Mouse (Mus musculus): ENCODE measurements at regions not wholly inside any gene's neighbourhood (a gene's known extent, or its start where the extent isn't known, plus 50 kb on each side); places are given as distances from the start of the nearest gene placed in this dataset.

DNA sequence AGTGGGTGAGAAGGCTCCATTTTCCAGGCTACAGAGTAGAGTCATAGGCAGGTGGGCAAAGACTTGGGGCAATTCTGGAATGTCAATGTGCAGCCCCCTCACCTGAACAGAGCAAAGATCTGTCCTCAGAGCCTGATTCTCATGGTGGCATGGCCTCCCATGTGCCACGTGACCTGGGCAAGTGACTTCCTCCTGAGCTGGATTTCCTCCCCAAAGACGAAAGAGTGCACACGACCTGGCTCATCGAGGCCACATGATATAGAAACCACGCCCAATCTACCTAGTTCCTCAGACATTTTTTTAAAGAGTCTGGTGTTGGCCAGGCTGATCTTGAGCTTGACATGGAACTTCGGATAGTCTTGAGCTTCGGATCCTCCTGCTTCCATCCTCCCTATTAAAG is 139.5 kb upstream of the Tle3 start:
- H3K27me3 ChIP-seq (replicated peaks) = peaks cover 59% of the 10 kb centered on the region
- 84% methylated on average over 7 of the region's 7 CpGs for WGBS
- ATAC-seq (ENCODE audit: insufficient number of reproducible peaks, low FRiP score) = no peak

GRCm38 (mm10) chr9:61233251-61233650 is 138.9 kb upstream of the Tle3 start:
- no peak overlapping the region for H3K9ac ChIP-seq
- no peak overlapping the region for H3K27ac ChIP-seq (ENCODE audit: poor library complexity, severe bottlenecking)
- ATAC-seq (ENCODE audit: insufficient number of reproducible peaks, low FRiP score) = no peak
- WGBS = 24% methylated on average over 2 of the region's 2 CpGs
- peaks cover 65% of the 10 kb centered on the region for H3K27me3 ChIP-seq (replicated peaks)
- no peaks in the 10 kb centered on the region for H3K9me3 ChIP-seq (replicated peaks)
- no peaks in the 10 kb centered on the region for H3K36me3 ChIP-seq
- peaks cover 7% of the 10 kb centered on the region; the same call in 1 of the 2 replicates for H3K4me1 ChIP-seq (replicated peaks)
- no peak overlapping the region for H3K4me3 ChIP-seq
- no peak overlapping the region for H3K4me2 ChIP-seq

More for the DNA sequence above, 139.5 kb upstream of the Tle3 start:
- Histone ChIP-seq H3K36me3 (no peaks in the 10 kb centered on the region), H3K4me3 (no peak overlapping the region), H3K9me3 (replicated peaks) (no peaks in the 10 kb centered on the region), H3K4me2 (no peak overlapping the region), H3K27ac (ENCODE audit: poor library complexity, severe bottlenecking) (no peak overlapping the region), H3K4me1 (replicated peaks) (peaks cover 11% of the 10 kb centered on the region), H3K9ac (no peak overlapping the region)

DNA sequence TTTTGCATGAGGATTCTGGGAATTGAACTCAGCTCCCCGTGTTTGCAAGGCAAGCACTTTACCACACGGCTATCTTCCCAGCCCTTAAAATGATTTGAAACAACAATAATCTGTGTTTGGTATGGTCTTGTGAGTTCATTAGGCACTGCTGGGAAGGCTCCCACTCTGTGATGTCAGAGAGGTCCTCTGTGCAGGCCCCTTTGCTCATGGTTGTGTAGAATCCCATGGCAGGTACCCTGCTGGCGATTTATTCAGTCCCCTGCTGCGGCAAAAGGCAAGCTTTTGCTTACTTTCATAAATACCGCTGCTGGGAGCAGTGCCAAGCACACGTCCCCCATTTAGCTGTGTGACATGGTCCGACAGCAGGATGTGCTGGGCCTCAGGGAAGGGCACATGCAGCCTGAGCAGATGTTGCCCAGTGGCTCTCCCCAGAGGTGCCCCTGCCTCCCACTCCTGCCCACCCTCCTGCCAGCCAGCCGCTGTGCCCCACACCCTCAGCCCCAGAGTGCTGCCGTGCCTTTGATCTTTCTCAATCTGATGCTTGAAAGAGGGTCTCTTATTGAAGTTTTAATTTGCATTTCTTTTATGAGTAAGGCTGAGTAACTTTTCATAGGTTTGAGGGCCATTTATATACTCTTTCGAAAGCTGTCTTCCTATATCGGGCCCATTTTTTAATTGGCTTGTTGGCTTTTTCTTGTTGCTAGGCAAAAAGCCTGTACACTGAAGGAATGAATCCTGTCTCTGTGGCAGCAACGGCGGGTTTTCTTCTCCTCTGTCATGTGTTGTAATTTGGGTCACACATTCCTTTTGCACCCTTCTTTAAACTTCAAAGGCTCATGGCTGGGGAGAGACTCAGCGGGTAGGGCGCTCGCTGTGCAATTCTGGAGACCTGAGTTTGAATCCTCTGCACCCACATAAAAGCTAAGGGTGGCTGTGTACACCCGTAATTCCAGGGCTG is 136.2 kb upstream of the Tle3 start:
- Histone ChIP-seq H3K27ac (ENCODE audit: poor library complexity, severe bottlenecking) (no peak overlapping the region), H3K4me1 (replicated peaks) (0 out of 2 replicates have a peak, but pooled peaks cover 4% of the 10 kb centered on the region), H3K9me3 (replicated peaks) (no peaks in the 10 kb centered on the region), H3K36me3 (no peaks in the 10 kb centered on the region), H3K4me3 (no peak overlapping the region), H3K9ac (no peak overlapping the region), H3K27me3 (replicated peaks) (peaks cover 83% of the 10 kb centered on the region), H3K4me2 (no peak overlapping the region)
- ATAC-seq (ENCODE audit: insufficient number of reproducible peaks, low FRiP score) = no peak
- 65% methylated on average over 17 of the region's 17 CpGs for WGBS

GRCm38 (mm10) chr9:61238687-61239250 is 133.4 kb upstream of the Tle3 start:
- Histone ChIP-seq H3K27me3 (replicated peaks) (peaks cover 58% of the 10 kb centered on the region), H3K4me1 (replicated peaks) (0 out of 2 replicates have a peak, but pooled peaks cover 4% of the 10 kb centered on the region), H3K9me3 (replicated peaks) (no peaks in the 10 kb centered on the region), H3K4me3 (no peak overlapping the region), H3K9ac (no peak overlapping the region), H3K36me3 (no peaks in the 10 kb centered on the region), H3K27ac (ENCODE audit: poor library complexity, severe bottlenecking) (no peak overlapping the region), H3K4me2 (no peak overlapping the region)
- no peak for ATAC-seq (ENCODE audit: insufficient number of reproducible peaks, low FRiP score)
- 62% methylated on average over 4 of the region's 4 CpGs for WGBS

DNA sequence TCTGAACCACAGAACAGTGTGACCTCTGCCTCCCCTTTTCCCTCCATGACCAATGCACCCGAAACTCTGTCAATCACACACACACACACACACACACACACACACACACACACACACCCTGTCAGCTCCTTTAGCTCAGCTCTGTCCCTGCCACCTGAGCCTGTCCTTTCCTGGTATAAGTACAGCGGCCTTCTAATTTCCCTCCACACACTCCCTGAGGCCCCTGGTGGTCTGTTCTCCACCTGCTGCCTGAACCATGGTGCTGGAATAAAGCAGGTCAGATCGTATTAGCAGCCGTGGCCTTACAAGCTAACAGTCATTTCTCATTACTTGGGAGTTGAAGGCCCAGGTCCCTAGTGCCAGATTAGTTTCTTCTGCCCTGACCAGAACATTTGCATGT is 132.8 kb upstream of the Tle3 start:
- WGBS = 73% methylated on average over 4 of the region's 4 CpGs
- Histone ChIP-seq H3K4me3 (no peak overlapping the region), H3K27me3 (replicated peaks) (peaks cover 53% of the 10 kb centered on the region)

DNA sequence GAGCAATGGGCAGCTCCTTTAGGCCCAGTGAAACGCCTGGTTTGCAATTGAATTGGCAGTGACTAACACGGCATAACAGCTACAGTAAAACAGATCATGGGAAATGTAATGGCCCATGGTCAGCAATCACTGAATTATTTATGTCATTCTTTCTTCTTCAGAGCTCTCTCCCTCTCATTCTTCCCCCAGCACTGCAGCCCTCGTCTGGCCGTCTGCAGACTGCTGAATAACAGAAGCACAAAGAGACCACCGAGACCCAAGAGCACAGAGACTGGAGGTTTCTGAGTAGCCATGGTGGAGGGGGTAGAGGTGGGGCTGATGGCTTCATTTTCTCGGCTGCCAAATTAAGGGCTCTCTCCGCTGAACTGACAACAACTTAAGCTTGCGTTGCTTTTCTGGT is 130.7 kb upstream of the Tle3 start:
- H3K9ac ChIP-seq = no peak overlapping the region
- no peaks in the 10 kb centered on the region; the same call in 1 of the 2 replicates for H3K9me3 ChIP-seq (replicated peaks)
- H3K27me3 ChIP-seq (replicated peaks) = peaks cover 48% of the 10 kb centered on the region
- H3K4me1 ChIP-seq (replicated peaks) = no peaks in the 10 kb centered on the region
- no peak overlapping the region for H3K27ac ChIP-seq (ENCODE audit: poor library complexity, severe bottlenecking)
- WGBS = 57% methylated on average over 8 of the region's 8 CpGs
- no peaks in the 10 kb centered on the region for H3K36me3 ChIP-seq
- no peak overlapping the region for H3K4me2 ChIP-seq
- no peak for ATAC-seq (ENCODE audit: insufficient number of reproducible peaks, low FRiP score)
- H3K4me3 ChIP-seq = no peak overlapping the region

More for the DNA sequence above, 132.8 kb upstream of the Tle3 start:
- Histone ChIP-seq H3K9ac (no peak overlapping the region), H3K27ac (ENCODE audit: poor library complexity, severe bottlenecking) (no peak overlapping the region), H3K9me3 (replicated peaks) (no peaks in the 10 kb centered on the region), H3K4me1 (replicated peaks) (0 out of 2 replicates have a peak, but pooled peaks cover 4% of the 10 kb centered on the region), H3K36me3 (no peaks in the 10 kb centered on the region), H3K4me2 (no peak overlapping the region)
- no peak for ATAC-seq (ENCODE audit: insufficient number of reproducible peaks, low FRiP score)

- Histone ChIP-seq H3K4me1 (replicated peaks) (no peaks in the 10 kb centered on the region), H3K36me3 (no peaks in the 10 kb centered on the region), H3K4me2 (no peak overlapping the region), H3K4me3 (no peak overlapping the region), H3K9me3 (replicated peaks) (no peaks in the 10 kb centered on the region; the same call in 1 of the 2 replicates), H3K27me3 (replicated peaks) (peaks cover 40% of the 10 kb centered on the region), H3K27ac (ENCODE audit: poor library complexity, severe bottlenecking) (no peak overlapping the region), H3K9ac (no peak overlapping the region)
- ATAC-seq (ENCODE audit: insufficient number of reproducible peaks, low FRiP score) = no peak
- WGBS = 77% methylated on average over 9 of the region's 9 CpGs
These were observed 129.9 kb upstream of the Tle3 start for GRCm38 (mm10) chr9:61242167-61242860.

- WGBS = 68% methylated on average over 6 of the region's 6 CpGs
These were observed 128.9 kb upstream of the Tle3 start for GRCm38 (mm10) chr9:61243289-61243688.

DNA sequence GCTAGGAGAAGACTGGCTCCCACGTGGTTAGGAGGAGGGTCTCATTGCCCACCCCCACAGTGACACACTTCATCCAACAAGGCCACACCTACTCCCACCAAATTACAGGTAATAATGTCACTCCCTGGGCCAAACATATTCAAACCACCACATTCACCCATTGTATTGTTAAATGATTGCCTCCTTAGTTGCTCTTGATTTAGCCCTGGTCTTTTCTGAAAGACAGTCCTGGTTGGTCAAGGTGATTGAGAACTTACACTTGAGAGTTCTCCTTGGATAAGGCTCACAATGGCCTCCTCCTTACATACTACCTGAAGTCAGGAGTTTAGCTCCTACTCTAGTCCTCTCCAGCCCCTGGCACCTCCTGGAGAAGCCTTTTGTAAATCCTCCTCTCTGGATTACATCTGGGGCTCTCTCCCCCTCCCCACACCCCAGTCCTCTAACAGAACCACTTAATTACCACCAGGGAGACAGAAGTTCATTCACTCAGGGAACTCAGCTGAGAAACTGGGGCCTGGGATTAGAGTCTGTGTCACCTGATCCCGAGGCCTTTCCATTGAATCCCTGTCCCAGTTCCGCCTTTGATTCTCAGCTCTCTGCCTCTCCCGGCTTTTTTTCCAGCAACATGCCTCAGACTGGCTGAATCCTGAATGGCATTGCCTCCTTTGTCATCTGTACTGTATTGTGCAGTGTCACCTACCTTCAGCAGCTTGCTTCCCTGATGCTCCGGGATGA is 122.3 kb upstream of the Tle3 start:
- 50% methylated on average over 5 of the region's 5 CpGs for WGBS
- Histone ChIP-seq H3K4me3 (no peak overlapping the region), H3K27me3 (replicated peaks) (peaks cover 6% of the 10 kb centered on the region), H3K9ac (no peak overlapping the region), H3K9me3 (replicated peaks) (no peaks in the 10 kb centered on the region; the same call in 1 of the 2 replicates), H3K36me3 (no peaks in the 10 kb centered on the region), H3K27ac (ENCODE audit: poor library complexity, severe bottlenecking) (no peak overlapping the region), H3K4me2 (no peak overlapping the region), H3K4me1 (replicated peaks) (no peaks in the 10 kb centered on the region)
- no peak for ATAC-seq (ENCODE audit: insufficient number of reproducible peaks, low FRiP score)

More at GRCm38 (mm10) chr9:61243289-61243688, 128.9 kb upstream of the Tle3 start:
- no peak overlapping the region for H3K4me3 ChIP-seq
- H3K27ac ChIP-seq (ENCODE audit: poor library complexity, severe bottlenecking) = no peak overlapping the region
- no peaks in the 10 kb centered on the region; the same call in 1 of the 2 replicates for H3K9me3 ChIP-seq (replicated peaks)
- no peak for ATAC-seq (ENCODE audit: insufficient number of reproducible peaks, low FRiP score)
- no peaks in the 10 kb centered on the region for H3K4me1 ChIP-seq (replicated peaks)
- no peaks in the 10 kb centered on the region for H3K36me3 ChIP-seq
- H3K27me3 ChIP-seq (replicated peaks) = peaks cover 30% of the 10 kb centered on the region
- no peak overlapping the region for H3K9ac ChIP-seq
- no peak overlapping the region for H3K4me2 ChIP-seq

GRCm38 (mm10) chr9:61251606-61252005 is 120.6 kb upstream of the Tle3 start:
- H3K9ac ChIP-seq = no peak overlapping the region
- no peak overlapping the region for H3K27ac ChIP-seq (ENCODE audit: poor library complexity, severe bottlenecking)
- H3K4me3 ChIP-seq = no peak overlapping the region
- H3K4me1 ChIP-seq (replicated peaks) = no peaks in the 10 kb centered on the region
- no peaks in the 10 kb centered on the region for H3K36me3 ChIP-seq
- no peaks in the 10 kb centered on the region for H3K9me3 ChIP-seq (replicated peaks)
- peaks cover 8% of the 10 kb centered on the region for H3K27me3 ChIP-seq (replicated peaks)
- no peak for ATAC-seq (ENCODE audit: insufficient number of reproducible peaks, low FRiP score)
- H3K4me2 ChIP-seq = no peak overlapping the region
- WGBS = 49% methylated on average over 6 of the region's 6 CpGs

All from heart, embryonic 12.5 days (tissue).